Mouse (Mus musculus) liver, postnatal 0 days (tissue): ENCODE results near the gene Micall2. TPM values are rescaled to one million over a fixed set of nuclear protein-coding genes. Genes with fewer than 3 reads are reported as not detected.
"Not testable (repeated sequence)": the region's sequence is repeated elsewhere in the genome, so short reads cannot be mapped to it uniquely, and the experiment has no call there.

ENCODE experiments used
- ATAC-seq: fragments of 200-750 bp; cut with Nextera tagmentation; 2 replicates; pipeline ENCODE4 v1.8.0; 2017; ENCODE audit warnings: mild to moderate bottlenecking, moderate library complexity
- DNase-seq: peaks from one replicate; pipeline ENCODE4 v3.0.0-alpha.2; 2016
- H3K27ac ChIP-seq: fragments of 300-500 bp; sonication (generic); 2 replicates; pipeline ENCODE4 v1.5.1; 2014; ENCODE audit warnings: antibody characterized with exemption, moderate library complexity, mild to moderate bottlenecking, low read depth
- H3K27me3 ChIP-seq: fragments of 300-500 bp; sonication (generic); 2 replicates; pipeline ENCODE4 v1.6.1; 2014; ENCODE audit warnings: low read length, control low read depth, mixed read lengths; ENCODE audit not compliant: insufficient read depth
- H3K36me3 ChIP-seq: fragments of 300-500 bp; sonication (generic); replicated peaks from 2 replicates; pipeline ENCODE4 v1.6.1; 2014; ENCODE audit warnings: mild to moderate bottlenecking, control low read depth, low read length, moderate library complexity, mixed read lengths; ENCODE audit not compliant: insufficient read depth
- H3K4me1 ChIP-seq: fragments of 300-500 bp; sonication (generic); 2 replicates; pipeline ENCODE4 v1.6.1; 2014; ENCODE audit warnings: antibody characterized with exemption, mild to moderate bottlenecking, control low read depth; ENCODE audit not compliant: insufficient read depth
- H3K4me2 ChIP-seq: fragments of 300-500 bp; sonication (generic); 2 replicates; pipeline ENCODE4 v1.6.1; 2014; ENCODE audit warnings: low read depth, mild to moderate bottlenecking, low read length, moderate library complexity, mixed read lengths
- H3K4me3 ChIP-seq: fragments of 300-500 bp; sonication (generic); 2 replicates; pipeline ENCODE4 v1.5.1; 2014; ENCODE audit warnings: low read depth, low read length
- H3K9ac ChIP-seq: fragments of 300-500 bp; sonication (generic); replicated peaks from 2 replicates; pipeline ENCODE4 v1.6.1; 2014; ENCODE audit warnings: mild to moderate bottlenecking, moderate library complexity
- H3K9me3 ChIP-seq: fragments of 300-500 bp; sonication (generic); 2 replicates; pipeline ENCODE4 v1.6.1; 2016; ENCODE audit warnings: mild to moderate bottlenecking, control low read depth, low read length, mixed read lengths
- CTCF ChIP-seq: sonication (generic); IDR thresholded peaks from 2 replicates; pipeline ENCODE4 v1.5.1; 2016; ENCODE audit warnings: antibody characterized with exemption, low read depth
- EP300 ChIP-seq: IDR thresholded peaks from 2 replicates; pipeline ENCODE4 v1.6.1; 2016; ENCODE audit warnings: antibody characterized with exemption, low read depth, mild to moderate bottlenecking
- WGBS: fragments of 180-500 bp; shearing (Covaris S2); extraction: QIAGEN DNeasy Blood & Tissue Kit; methylation state at CpG from one replicate; pipeline ENCODE4 v1.1.7; 2014; ENCODE audit not compliant: insufficient replicate concordance; 5-methylcytosine and 5-hydroxymethylcytosine counted together
- polyA plus RNA-seq: library from polyadenylated mRNA; unstranded; fragments of >200 nt; fragmentation: Nextera tagmentation; extraction: Ambion mirVana; gene quantifications from 2 replicates; pipeline ENCODE4 v1.2.1, GENCODE M21; 2015

The Micall2 gene
- polyA plus RNA-seq, 1 experiment from 2014 or later: 5.8 TPM

DNA sequence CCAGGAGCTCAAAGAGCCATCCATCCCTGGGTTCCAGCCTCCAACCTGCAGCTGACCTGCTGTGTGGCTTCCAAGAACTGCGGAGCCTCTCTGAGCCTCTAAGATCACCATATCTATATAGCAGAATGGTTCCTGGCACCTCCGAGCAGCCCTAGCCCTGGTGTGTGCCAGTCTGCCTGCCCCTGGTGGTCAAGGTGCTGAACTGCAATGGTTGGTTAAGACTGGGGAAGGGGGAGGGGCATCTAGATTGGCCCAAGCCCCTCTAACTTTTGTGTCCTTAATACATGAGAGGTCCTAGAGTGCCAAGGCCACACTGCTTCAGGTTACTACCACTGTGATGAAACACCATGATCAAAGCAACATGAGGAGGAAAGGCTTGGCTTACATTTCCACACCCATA is 33.2 kb downstream of the Micall2 start:
- H3K27me3 ChIP-seq: no peaks in the 10 kb centered on the region
- no peak overlapping the region for H3K9ac ChIP-seq
- WGBS: 46% methylated on average over 2 of the region's 2 CpGs
- no peak overlapping the region for H3K4me3 ChIP-seq
- H3K4me2 ChIP-seq: 0 out of 2 replicates have a peak overlapping the region, but pooled peaks have one; percentile 9
- peak overlapping the region; percentile 44; the same call in 1 of the 2 replicates for H3K27ac ChIP-seq
- TF ChIP-seq EP300: no peak
- peak; percentile 77 for TF ChIP-seq CTCF
- ATAC-seq (peak; percentile 60), DNase-seq (peak; percentile 46)
- H3K36me3 ChIP-seq: peaks cover 6% of the 10 kb centered on the region; the same call in 1 of the 2 replicates
- H3K9me3 ChIP-seq: no peaks in the 10 kb centered on the region
- H3K4me1 ChIP-seq: peaks cover 5% of the 10 kb centered on the region; the same call in 1 of the 2 replicates

DNA sequence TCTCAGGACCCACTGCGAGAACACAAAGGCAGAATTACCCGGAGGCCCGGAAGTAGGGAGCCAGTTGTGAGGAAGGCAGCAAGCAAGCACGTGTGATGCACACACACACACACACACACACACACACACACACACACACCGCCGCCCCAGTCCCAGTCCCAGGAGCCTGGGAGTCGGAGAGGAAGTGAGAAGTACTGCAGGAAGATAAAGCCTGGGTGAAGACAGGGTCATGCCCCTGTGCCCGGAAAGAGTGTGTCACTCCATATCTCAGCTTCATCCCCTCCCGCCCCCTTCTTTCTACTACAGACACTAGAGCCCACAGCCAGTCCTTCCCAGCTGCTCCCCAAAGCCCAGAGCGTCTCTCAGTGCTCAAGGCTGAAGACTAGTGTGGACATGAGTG is 33.9 kb downstream of the Micall2 start:
- 14% methylated on average over 10 of the region's 10 CpGs for WGBS
- H3K9me3 ChIP-seq: no peaks in the 10 kb centered on the region
- peaks cover 5% of the 10 kb centered on the region; the same call in 1 of the 2 replicates for H3K4me1 ChIP-seq
- H3K4me2 ChIP-seq: 0 out of 2 replicates have a peak overlapping the region, but pooled peaks have one; percentile 9
- peak overlapping the region; percentile 44; the same call in 1 of the 2 replicates for H3K27ac ChIP-seq
- H3K27me3 ChIP-seq: no peaks in the 10 kb centered on the region
- no peak overlapping the region for H3K4me3 ChIP-seq
- DNase-seq: peak; percentile 55
- peak; percentile 81 for ATAC-seq
- TF ChIP-seq EP300 (peak; percentile 24; the same call in 1 of the 2 replicates), CTCF (no peak)
- peaks cover 6% of the 10 kb centered on the region; the same call in 1 of the 2 replicates for H3K36me3 ChIP-seq
- H3K9ac ChIP-seq: no peak overlapping the region

DNA sequence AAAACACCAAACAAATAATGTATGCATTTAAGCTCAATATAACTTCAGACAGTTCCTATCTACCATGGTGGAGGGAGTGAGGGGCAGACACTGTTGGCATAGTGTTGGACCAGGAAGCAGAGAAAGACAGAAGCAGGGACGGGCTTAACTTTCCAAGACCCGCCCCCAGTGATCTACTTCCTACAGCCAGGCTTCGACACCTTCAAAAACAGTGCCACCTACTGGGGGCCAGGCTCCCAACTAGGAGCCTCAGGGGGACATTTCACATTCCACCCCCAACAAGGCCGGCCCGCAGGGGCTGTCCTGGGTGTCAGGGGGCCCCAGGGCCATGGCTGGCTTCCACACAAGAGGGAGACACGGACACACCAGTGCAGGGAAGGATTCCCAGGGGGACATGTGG is 39.2 kb downstream of the Micall2 start:
- ATAC-seq: no peak
- H3K4me2 ChIP-seq: no peak overlapping the region
- 75% methylated on average over 6 of the region's 6 CpGs for WGBS
- no peak for TF ChIP-seq CTCF
- TF ChIP-seq EP300: no peak
- peaks cover 4% of the 10 kb centered on the region; the same call in 1 of the 2 replicates for H3K4me1 ChIP-seq
- H3K9ac ChIP-seq: no peak overlapping the region
- no peaks in the 10 kb centered on the region for H3K36me3 ChIP-seq
- H3K9me3 ChIP-seq: no peaks in the 10 kb centered on the region
- no peaks in the 10 kb centered on the region for H3K27me3 ChIP-seq
- DNase-seq: no peak
- no peak overlapping the region for H3K27ac ChIP-seq
- no peak overlapping the region for H3K4me3 ChIP-seq

DNA sequence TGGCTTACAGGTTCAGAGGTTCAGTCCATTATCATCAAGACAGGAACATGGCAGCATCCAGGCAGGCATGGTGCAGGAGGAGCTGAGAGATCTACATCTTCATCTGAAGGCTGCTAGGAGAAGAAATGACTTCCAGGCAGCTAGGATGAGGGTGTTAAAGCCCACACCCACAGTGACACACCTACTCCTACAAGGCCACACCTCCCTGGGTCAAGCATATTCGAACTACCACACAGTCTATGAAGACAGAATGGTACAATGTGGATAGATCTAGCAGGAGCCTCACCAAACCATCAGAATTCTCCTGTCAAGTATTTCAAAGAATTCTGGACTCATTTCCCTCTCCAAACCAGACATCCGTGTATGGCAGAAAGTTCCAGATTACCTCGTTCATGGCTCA is 40.3 kb downstream of the Micall2 start:
- WGBS: 70% methylated on average over 3 of the region's 3 CpGs
- ATAC-seq, H3K9me3 ChIP-seq, H3K4me3 ChIP-seq, H3K4me2 ChIP-seq, H3K9ac ChIP-seq, H3K36me3 ChIP-seq, H3K27me3 ChIP-seq, H3K4me1 ChIP-seq, H3K27ac ChIP-seq, DNase-seq: not testable (repeated sequence)

DNA sequence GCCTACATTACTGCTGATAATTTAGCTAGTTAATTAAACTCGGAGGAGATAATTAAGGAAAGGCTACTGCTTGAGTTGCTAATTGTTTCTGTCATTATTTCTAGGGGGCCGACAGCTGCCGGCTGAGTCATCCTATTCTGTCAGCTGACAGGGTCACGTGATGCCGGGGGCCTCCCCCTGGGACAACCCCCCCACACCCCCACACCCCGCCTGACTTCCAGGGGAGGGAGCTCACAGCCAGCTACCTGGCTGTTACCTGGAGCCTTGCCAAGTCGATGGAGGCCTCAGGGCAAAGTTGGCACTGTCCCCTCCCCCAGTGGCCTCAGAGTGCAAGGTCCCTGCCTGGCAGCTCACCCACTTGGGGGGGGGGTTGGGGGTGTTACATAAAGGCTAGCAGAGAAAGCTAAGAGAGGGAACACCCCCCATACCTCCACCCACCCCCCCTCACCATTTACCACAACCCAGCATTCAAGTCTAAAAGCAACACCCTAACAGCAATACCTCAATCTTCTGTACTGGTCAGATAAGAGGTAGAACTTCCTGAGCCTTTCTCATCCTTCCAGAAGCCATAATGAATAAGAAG is 41.1 kb downstream of the Micall2 start:
- TF ChIP-seq CTCF (no peak), EP300 (no peak)
- ATAC-seq: peak; percentile 48; the same call in 1 of the 2 replicates
- Histone ChIP-seq H3K9ac (no peak overlapping the region), H3K4me3 (no peak overlapping the region), H3K9me3 (no peaks in the 10 kb centered on the region), H3K36me3 (no peaks in the 10 kb centered on the region), H3K27ac (no peak overlapping the region), H3K4me1 (peaks cover 4% of the 10 kb centered on the region; the same call in 1 of the 2 replicates), H3K27me3 (no peaks in the 10 kb centered on the region), H3K4me2 (no peak overlapping the region)
- DNase-seq: peak; percentile 60
- 30% methylated on average over 6 of the region's 7 CpGs for WGBS

DNA sequence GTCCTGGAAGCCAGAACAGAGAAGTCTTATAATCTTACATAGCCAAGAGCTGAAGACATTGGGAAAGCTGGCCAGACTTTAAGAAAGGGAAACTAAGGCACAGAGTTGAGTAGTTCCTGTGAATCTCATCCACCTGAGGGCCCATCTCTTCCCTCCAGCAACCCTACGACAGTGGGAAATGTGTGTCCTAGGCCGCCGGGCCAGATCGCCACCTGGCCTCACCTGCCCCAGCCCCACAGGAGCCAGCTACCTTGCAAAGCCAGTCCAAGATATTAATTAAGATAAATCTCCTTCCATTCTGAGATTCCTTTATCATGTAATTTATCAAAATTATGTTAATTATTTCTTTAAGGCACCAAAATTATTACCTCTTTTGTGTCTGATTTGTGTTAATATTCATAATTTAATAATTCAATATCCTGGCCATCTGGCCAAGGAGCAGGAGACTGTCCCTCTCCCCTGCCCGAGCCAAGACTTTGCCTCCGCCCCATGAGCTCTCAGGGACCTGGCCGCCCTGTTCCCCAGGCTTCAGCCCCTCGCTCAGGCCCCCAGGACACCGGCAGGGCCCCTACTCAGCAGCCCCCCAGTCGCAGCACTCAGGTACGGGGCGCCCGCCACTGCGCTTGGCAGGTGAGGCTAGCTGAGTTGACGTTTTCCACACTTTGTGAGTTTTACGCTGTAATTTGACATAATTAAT is 41.7 kb downstream of the Micall2 start:
- DNase-seq (no peak), ATAC-seq (no peak)
- Histone ChIP-seq H3K27ac (no peak overlapping the region), H3K27me3 (no peaks in the 10 kb centered on the region), H3K4me3 (no peak overlapping the region), H3K36me3 (no peaks in the 10 kb centered on the region), H3K4me2 (no peak overlapping the region), H3K9ac (no peak overlapping the region), H3K9me3 (no peaks in the 10 kb centered on the region), H3K4me1 (peaks cover 4% of the 10 kb centered on the region; the same call in 1 of the 2 replicates)
- 65% methylated on average over 16 of the region's 16 CpGs for WGBS
- TF ChIP-seq EP300: no peak
- no peak for TF ChIP-seq CTCF
